Mouse (Mus musculus) E14TG2a.4 (cell line): Measurements from ENCODE around the gene Tiam1.

Experiments
- H3K27me3 ChIP-seq: 2 replicates; pipeline ENCODE4 v1.6.1; 2014; ENCODE audit warnings: low read length, control low read depth; ENCODE audit not compliant: insufficient read depth
- H3K36me3 ChIP-seq: 2 replicates; pipeline ENCODE4 v1.6.1; 2014; ENCODE audit warnings: low read length, control low read depth; ENCODE audit not compliant: insufficient read depth
- H3K4me1 ChIP-seq: replicated peaks from 2 replicates; pipeline ENCODE4 v1.6.1; 2014; ENCODE audit warnings: low read depth, low read length, control low read depth
- H3K4me3 ChIP-seq: replicated peaks from 2 replicates; pipeline ENCODE4 v1.5.1; 2014; ENCODE audit warnings: mild to moderate bottlenecking, low read length
- H3K9me3 ChIP-seq: 2 replicates; pipeline ENCODE4 v1.6.1; 2014; ENCODE audit warnings: low read length, control low read depth
- CTCF ChIP-seq: conservative IDR thresholded peaks from 2 replicates; pipeline ENCODE4 v1.5.1; 2014; ENCODE audit warnings: low read length
- NANOG ChIP-seq: IDR thresholded peaks from 2 replicates; pipeline ENCODE4 v1.6.1; 2014; ENCODE audit warnings: borderline replicate concordance, low read length, mixed read lengths
- POU5F1 ChIP-seq: IDR thresholded peaks from 2 replicates; pipeline ENCODE4 v1.6.1; 2014; ENCODE audit warnings: low read length, borderline replicate concordance

Tiam1 gene

DNA sequence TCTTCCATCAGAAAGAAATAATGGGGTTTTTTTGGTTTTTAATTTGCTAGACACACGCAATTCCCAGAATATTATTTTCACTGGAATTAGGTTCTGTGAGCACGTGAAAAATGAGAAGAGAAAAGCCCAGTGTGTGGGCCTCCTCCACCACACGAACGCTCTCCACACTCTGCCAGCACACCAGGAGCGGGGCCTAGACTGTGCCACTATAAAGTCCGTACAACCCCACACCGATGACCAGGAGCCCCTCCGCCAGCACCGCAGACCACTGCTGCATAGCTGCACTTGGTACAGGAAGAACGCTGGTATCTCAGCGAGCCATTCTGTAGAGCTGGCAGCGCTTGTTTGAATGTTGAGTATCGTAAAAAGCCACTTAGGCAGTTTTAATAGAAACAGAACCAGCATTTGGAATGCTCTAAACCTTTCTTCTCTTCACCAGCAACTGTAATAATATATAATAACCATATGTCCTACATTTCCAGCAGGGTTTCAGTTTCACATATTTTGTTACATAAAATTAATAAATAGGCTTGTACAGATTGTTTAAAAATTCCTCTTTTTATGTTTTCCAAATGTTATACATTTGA is 136.1 kb downstream of the Tiam1 start:
- Histone ChIP-seq H3K4me3 (no peak overlapping the region), H3K36me3 (no peaks in the 10 kb centered on the region), H3K27me3 (no peaks in the 10 kb centered on the region), H3K4me1 (peaks cover 32% of the 10 kb centered on the region), H3K9me3 (no peaks in the 10 kb centered on the region)
- TF ChIP-seq NANOG (no peak), CTCF (no peak), POU5F1 (no peak)

- Histone ChIP-seq H3K9me3 (peaks cover 33% of the 10 kb centered on the region), H3K4me3 (no peak overlapping the region), H3K4me1 (no peaks in the 10 kb centered on the region; the same call in 1 of the 2 replicates), H3K27me3 (no peaks in the 10 kb centered on the region), H3K36me3 (peaks cover 7% of the 10 kb centered on the region; the same call in 1 of the 2 replicates)
- no peak for TF ChIP-seq POU5F1
- TF ChIP-seq CTCF, result no peak
- no peak for TF ChIP-seq NANOG
Measured at GRCm38 (mm10) chr16:90003556-90003955, 140.0 kb downstream of the Tiam1 start.

GRCm38 (mm10) chr16:89995155-89995554 is 148.4 kb downstream of the Tiam1 start:
- Histone ChIP-seq H3K36me3 (peaks cover 12% of the 10 kb centered on the region), H3K4me3 (no peak overlapping the region), H3K27me3 (no peaks in the 10 kb centered on the region), H3K4me1 (peaks cover 6% of the 10 kb centered on the region), H3K9me3 (peaks cover 53% of the 10 kb centered on the region)
- no peak for TF ChIP-seq CTCF
- TF ChIP-seq POU5F1, result no peak
- no peak for TF ChIP-seq NANOG

DNA sequence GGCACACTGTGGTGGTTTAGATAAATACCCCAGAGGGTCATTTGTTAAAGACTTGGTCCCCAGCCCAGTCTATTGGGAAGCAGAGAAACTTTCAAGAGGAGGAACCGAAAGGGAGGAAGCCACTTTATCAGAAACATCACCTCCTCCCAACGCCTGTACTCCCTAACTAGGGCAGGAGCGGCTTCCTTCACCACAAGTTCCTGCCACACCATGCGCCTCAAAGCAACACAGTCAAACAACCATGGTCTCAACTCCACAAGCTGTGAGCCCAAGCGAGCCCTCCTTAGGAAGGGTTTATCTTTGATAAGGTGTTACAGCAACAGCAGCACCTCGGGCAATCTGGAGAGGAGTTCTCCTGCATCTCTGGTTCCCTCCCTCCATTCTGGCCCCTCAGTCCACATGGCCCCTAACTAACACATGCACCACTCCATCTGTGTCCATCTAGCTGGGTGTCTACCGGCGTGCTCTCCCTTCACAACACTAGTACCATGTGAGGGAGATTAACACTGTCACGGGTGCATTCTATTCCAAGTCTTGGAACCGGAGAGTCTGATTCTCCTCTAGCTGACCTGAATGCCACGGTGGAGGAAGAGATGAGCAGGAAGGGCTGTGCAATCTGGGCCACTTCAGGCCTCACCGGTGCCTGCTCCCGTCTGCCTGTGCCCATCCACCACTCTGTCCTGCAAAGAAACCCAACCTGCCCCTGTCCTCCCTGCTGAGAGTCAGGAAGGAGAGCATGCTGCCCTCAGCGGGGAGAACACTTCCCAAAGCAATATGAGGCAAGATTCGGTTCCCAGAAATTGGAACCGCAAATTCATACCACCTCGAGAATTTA is 149.4 kb downstream of the Tiam1 start:
- H3K4me1 ChIP-seq, result peaks cover 11% of the 10 kb centered on the region
- no peak overlapping the region for H3K4me3 ChIP-seq
- peaks cover 12% of the 10 kb centered on the region for H3K36me3 ChIP-seq
- peaks cover 43% of the 10 kb centered on the region for H3K9me3 ChIP-seq
- TF ChIP-seq NANOG (no peak), CTCF (no peak), POU5F1 (no peak)
- H3K27me3 ChIP-seq, result no peaks in the 10 kb centered on the region

GRCm38 (mm10) chr16:89993506-89993905 is 150.1 kb downstream of the Tiam1 start:
- no peak overlapping the region for H3K4me3 ChIP-seq
- peaks cover 12% of the 10 kb centered on the region for H3K4me1 ChIP-seq
- H3K36me3 ChIP-seq, result peaks cover 12% of the 10 kb centered on the region
- no peaks in the 10 kb centered on the region for H3K27me3 ChIP-seq
- TF ChIP-seq POU5F1 (no peak), NANOG (no peak), CTCF (no peak)
- H3K9me3 ChIP-seq, result peaks cover 41% of the 10 kb centered on the region

DNA sequence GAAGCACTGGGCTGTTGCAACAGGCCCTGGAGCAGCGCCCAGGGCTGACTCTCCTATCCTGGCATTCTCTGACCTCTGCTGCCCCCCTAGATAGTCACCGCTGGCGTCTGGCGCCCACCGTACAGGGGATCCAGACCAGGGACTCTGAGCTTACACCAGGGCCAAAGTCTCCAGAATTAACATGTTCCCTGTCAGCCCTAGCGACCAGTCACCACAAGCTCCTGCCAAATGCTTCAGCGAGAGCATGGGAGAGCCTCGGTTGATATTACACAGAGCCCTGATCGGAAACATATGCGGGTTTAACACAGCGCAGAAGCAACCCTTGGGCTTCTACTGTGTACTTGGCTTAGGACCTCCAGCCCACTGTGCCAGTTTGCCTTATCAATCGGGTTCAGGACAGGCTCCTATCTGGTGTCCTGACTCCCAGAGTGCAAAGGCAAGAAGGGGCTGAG is 151.8 kb downstream of the Tiam1 start:
- H3K4me1 ChIP-seq, result peaks cover 21% of the 10 kb centered on the region
- H3K36me3 ChIP-seq, result peaks cover 12% of the 10 kb centered on the region
- H3K9me3 ChIP-seq, result peaks cover 41% of the 10 kb centered on the region
- H3K27me3 ChIP-seq, result no peaks in the 10 kb centered on the region
- H3K4me3 ChIP-seq, result no peak overlapping the region
- no peak for TF ChIP-seq NANOG

DNA sequence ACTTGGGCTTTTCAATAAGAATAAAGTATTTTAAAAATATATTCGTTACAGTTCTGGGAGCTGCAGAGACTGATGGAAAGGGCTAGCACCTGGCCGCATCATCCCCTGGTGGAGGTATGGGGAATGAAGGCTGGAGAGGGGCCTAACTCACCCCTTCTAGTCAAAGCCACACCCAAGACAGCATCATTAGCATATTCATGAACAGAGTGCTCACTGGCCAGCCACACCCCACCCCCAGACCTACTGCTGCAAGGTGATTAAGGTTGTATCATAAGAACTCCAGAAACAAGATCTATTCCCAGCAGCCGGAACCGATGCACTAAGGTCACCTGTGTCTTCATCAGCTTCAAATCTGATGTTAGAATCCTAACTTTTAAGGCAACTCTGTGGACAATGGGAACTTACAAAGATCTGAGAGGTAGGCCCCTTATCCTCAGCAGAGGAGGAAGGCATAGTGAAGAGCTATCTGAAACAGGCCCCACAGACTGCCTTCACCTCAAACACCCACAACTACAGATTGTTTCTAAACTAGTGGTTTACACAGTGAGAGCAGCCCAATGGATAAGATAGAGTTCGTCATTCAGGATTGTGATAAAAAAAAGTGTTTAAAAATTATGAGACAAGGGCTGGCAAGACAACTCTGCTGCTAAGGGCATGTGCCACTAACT is 153.1 kb downstream of the Tiam1 start:
- peaks cover 3% of the 10 kb centered on the region; the same call in 1 of the 2 replicates for H3K36me3 ChIP-seq
- peaks cover 33% of the 10 kb centered on the region for H3K4me1 ChIP-seq
- no peak for TF ChIP-seq POU5F1
- TF ChIP-seq CTCF, result peak; percentile 23; the same call in 1 of the 2 replicates
- H3K4me3 ChIP-seq, result no peak overlapping the region
- peaks cover 30% of the 10 kb centered on the region for H3K9me3 ChIP-seq
- H3K27me3 ChIP-seq, result no peaks in the 10 kb centered on the region

DNA sequence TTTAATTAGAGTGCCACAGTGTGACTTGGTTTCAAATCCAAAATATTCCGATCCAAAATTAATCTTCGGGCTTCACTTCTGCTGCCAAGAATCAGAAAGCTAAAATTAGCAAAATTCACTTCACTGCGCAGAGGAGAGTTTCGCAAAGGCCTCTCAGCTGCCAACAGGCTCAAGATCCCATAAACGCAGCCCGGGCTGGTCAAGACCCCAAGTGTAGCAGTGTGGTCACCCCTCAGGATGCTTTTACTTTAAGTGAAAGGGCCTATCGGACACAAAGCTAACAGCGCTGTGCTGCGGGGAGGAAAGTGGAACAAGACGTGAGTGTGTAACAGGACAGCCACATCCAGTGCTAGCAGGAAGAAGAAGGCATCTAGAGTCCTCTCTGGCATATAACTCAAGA is 153.8 kb downstream of the Tiam1 start:
- Histone ChIP-seq H3K4me1 (peaks cover 34% of the 10 kb centered on the region), H3K27me3 (no peaks in the 10 kb centered on the region), H3K9me3 (peaks cover 24% of the 10 kb centered on the region), H3K36me3 (no peaks in the 10 kb centered on the region), H3K4me3 (no peak overlapping the region)
- no peak for TF ChIP-seq CTCF
- TF ChIP-seq NANOG, result no peak
- no peak for TF ChIP-seq POU5F1
